Mouse (Mus musculus): Measurements from ENCODE around the gene Nrf1. TPM values are rescaled to one million over a fixed set of nuclear protein-coding genes. Genes with fewer than 3 reads are reported as not detected.

Nrf1 gene
- 46.5 and 49.8 TPM in 2 replicates for polyA plus RNA-seq (2015; fragmentation: Nextera tagmentation; extraction: Ambion mirVana)

- ATAC-seq (ENCODE audit: insufficient read depth, low FRiP score, low read depth): peak; percentile 93
- Histone ChIP-seq H3K27me3 (replicated peaks) (no peaks in the 10 kb centered on the region), H3K4me3 (replicated peaks) (peak within 1 kb of the TSS; percentile 99), H3K4me1 (no peaks in the 10 kb centered on the region; the same call in 1 of the 2 replicates), H3K9me3 (no peaks in the 10 kb centered on the region), H3K36me3 (no peaks in the 10 kb centered on the region), H3K9ac (peak within 1 kb of the TSS; percentile 100), H3K27ac (peak within 1 kb of the TSS; percentile 100), H3K4me2 (peak within 1 kb of the TSS; percentile 63)
- under 1% methylated on average over 73 of the region's 78 CpGs for WGBS
Observed at GRCm38 (mm10) chr6:30047271-30048162, at the start of gene Nrf1. Gene Nrf1 (plus strand): TSS chr6:30047988.

GRCm38 (mm10) chr6:29998140-29998539 lies 49.6 kb upstream of the Nrf1 start:
- ATAC-seq (ENCODE audit: insufficient read depth, low FRiP score, low read depth): no peak
- no peak overlapping the region for H3K4me3 ChIP-seq (replicated peaks)
- H3K4me1 ChIP-seq: no peaks in the 10 kb centered on the region
- no peaks in the 10 kb centered on the region for H3K36me3 ChIP-seq
- no peaks in the 10 kb centered on the region for H3K9me3 ChIP-seq
- H3K27me3 ChIP-seq (replicated peaks): no peaks in the 10 kb centered on the region
- H3K9ac ChIP-seq: no peak overlapping the region
- 70% methylated on average over 9 of the region's 9 CpGs for WGBS
- no peak overlapping the region for H3K27ac ChIP-seq
- no peak overlapping the region for H3K4me2 ChIP-seq

- H3K9ac ChIP-seq: no peak overlapping the region
- no peak overlapping the region for H3K4me2 ChIP-seq
- 62% methylated on average over 4 of the region's 4 CpGs for WGBS
- no peaks in the 10 kb centered on the region for H3K9me3 ChIP-seq
- no peaks in the 10 kb centered on the region for H3K4me1 ChIP-seq
- H3K36me3 ChIP-seq: no peaks in the 10 kb centered on the region
- ATAC-seq (ENCODE audit: insufficient read depth, low FRiP score, low read depth): no peak
- H3K4me3 ChIP-seq (replicated peaks): no peak overlapping the region
- no peaks in the 10 kb centered on the region for H3K27me3 ChIP-seq (replicated peaks)
- H3K27ac ChIP-seq: no peak overlapping the region
Observed at GRCm38 (mm10) chr6:29998771-29999170, 49.0 kb upstream of the Nrf1 start.

GRCm38 (mm10) chr6:30002628-30003027 lies 45.2 kb upstream of the Nrf1 start:
- ATAC-seq (ENCODE audit: insufficient read depth, low FRiP score, low read depth): no peak
- no peak overlapping the region for H3K4me2 ChIP-seq
- H3K9me3 ChIP-seq: no peaks in the 10 kb centered on the region
- H3K36me3 ChIP-seq: no peaks in the 10 kb centered on the region
- no peaks in the 10 kb centered on the region for H3K4me1 ChIP-seq
- 66% methylated on average over 9 of the region's 9 CpGs for WGBS
- no peak overlapping the region for H3K4me3 ChIP-seq (replicated peaks)
- no peak overlapping the region for H3K9ac ChIP-seq
- H3K27me3 ChIP-seq (replicated peaks): no peaks in the 10 kb centered on the region
- no peak overlapping the region for H3K27ac ChIP-seq

- ATAC-seq (ENCODE audit: insufficient read depth, low FRiP score, low read depth): no peak
- Histone ChIP-seq H3K36me3 (no peaks in the 10 kb centered on the region), H3K27me3 (replicated peaks) (no peaks in the 10 kb centered on the region), H3K9me3 (no peaks in the 10 kb centered on the region), H3K9ac (no peak overlapping the region), H3K4me3 (replicated peaks) (no peak overlapping the region), H3K4me2 (no peak overlapping the region), H3K27ac (no peak overlapping the region), H3K4me1 (no peaks in the 10 kb centered on the region)
- 67% methylated on average over 1 of the region's 1 CpGs for WGBS
Observed at GRCm38 (mm10) chr6:30005851-30006250, 41.9 kb upstream of the Nrf1 start.

GRCm38 (mm10) chr6:30009204-30009603 lies 38.6 kb upstream of the Nrf1 start:
- ATAC-seq (ENCODE audit: insufficient read depth, low FRiP score, low read depth): no peak
- Histone ChIP-seq H3K9ac (no peak overlapping the region), H3K27me3 (replicated peaks) (no peaks in the 10 kb centered on the region), H3K4me3 (replicated peaks) (no peak overlapping the region), H3K4me2 (no peak overlapping the region), H3K27ac (no peak overlapping the region), H3K9me3 (no peaks in the 10 kb centered on the region), H3K36me3 (no peaks in the 10 kb centered on the region), H3K4me1 (no peaks in the 10 kb centered on the region)
- 74% methylated on average over 7 of the region's 7 CpGs for WGBS

GRCm38 (mm10) chr6:30013520-30013919 lies 34.3 kb upstream of the Nrf1 start:
- H3K4me3 ChIP-seq (replicated peaks): no peak overlapping the region

GRCm38 (mm10) chr6:30014187-30014864 lies 33.5 kb upstream of the Nrf1 start:
- H3K9me3 ChIP-seq: no peaks in the 10 kb centered on the region
- WGBS: 70% methylated on average over 5 of the region's 5 CpGs
- no peak overlapping the region for H3K9ac ChIP-seq
- no peaks in the 10 kb centered on the region for H3K4me1 ChIP-seq
- no peak for ATAC-seq (ENCODE audit: insufficient read depth, low FRiP score, low read depth)
- no peaks in the 10 kb centered on the region for H3K27me3 ChIP-seq (replicated peaks)
- H3K27ac ChIP-seq: no peak overlapping the region
- no peak overlapping the region for H3K4me3 ChIP-seq (replicated peaks)
- no peak overlapping the region for H3K4me2 ChIP-seq
- H3K36me3 ChIP-seq: no peaks in the 10 kb centered on the region

More at GRCm38 (mm10) chr6:30013520-30013919, 34.3 kb upstream of the Nrf1 start:
- Histone ChIP-seq H3K27me3 (replicated peaks) (no peaks in the 10 kb centered on the region), H3K36me3 (no peaks in the 10 kb centered on the region), H3K27ac (no peak overlapping the region), H3K4me1 (no peaks in the 10 kb centered on the region), H3K9ac (no peak overlapping the region), H3K4me2 (no peak overlapping the region), H3K9me3 (no peaks in the 10 kb centered on the region)
- 30% methylated on average over 2 of the region's 2 CpGs for WGBS
- no peak for ATAC-seq (ENCODE audit: insufficient read depth, low FRiP score, low read depth)

GRCm38 (mm10) chr6:30021241-30021640 lies 26.5 kb upstream of the Nrf1 start:
- Histone ChIP-seq H3K9ac (no peak overlapping the region), H3K9me3 (no peaks in the 10 kb centered on the region), H3K36me3 (no peaks in the 10 kb centered on the region), H3K27ac (no peak overlapping the region), H3K4me3 (replicated peaks) (no peak overlapping the region), H3K4me1 (no peaks in the 10 kb centered on the region), H3K27me3 (replicated peaks) (no peaks in the 10 kb centered on the region), H3K4me2 (no peak overlapping the region)
- ATAC-seq (ENCODE audit: insufficient read depth, low FRiP score, low read depth): no peak
- whole genome bisulfite sequencing: 89% methylated on average over 1 of the region's 1 CpGs

GRCm38 (mm10) chr6:30021656-30022055 lies 26.1 kb upstream of the Nrf1 start:
- Histone ChIP-seq H3K9me3 (no peaks in the 10 kb centered on the region), H3K4me3 (replicated peaks) (no peak overlapping the region), H3K9ac (no peak overlapping the region), H3K36me3 (no peaks in the 10 kb centered on the region), H3K27ac (no peak overlapping the region), H3K27me3 (replicated peaks) (no peaks in the 10 kb centered on the region), H3K4me1 (no peaks in the 10 kb centered on the region), H3K4me2 (no peak overlapping the region)
- 62% methylated on average over 5 of the region's 5 CpGs for WGBS
- ATAC-seq (ENCODE audit: insufficient read depth, low FRiP score, low read depth): no peak

GRCm38 (mm10) chr6:30026799-30027198 lies 21.0 kb upstream of the Nrf1 start:
- ATAC-seq (ENCODE audit: insufficient read depth, low FRiP score, low read depth): peak; percentile 66
- Histone ChIP-seq H3K9me3 (no peaks in the 10 kb centered on the region), H3K4me3 (replicated peaks) (no peak overlapping the region), H3K27me3 (replicated peaks) (no peaks in the 10 kb centered on the region), H3K4me2 (no peak overlapping the region), H3K36me3 (no peaks in the 10 kb centered on the region), H3K9ac (no peak overlapping the region), H3K27ac (no peak overlapping the region), H3K4me1 (no peaks in the 10 kb centered on the region)
- 35% methylated on average over 10 of the region's 10 CpGs for WGBS

- 78% methylated on average over 4 of the region's 4 CpGs for WGBS
- H3K9me3 ChIP-seq: no peaks in the 10 kb centered on the region
- no peak overlapping the region for H3K4me3 ChIP-seq (replicated peaks)
- H3K36me3 ChIP-seq: no peaks in the 10 kb centered on the region
- no peak overlapping the region for H3K4me2 ChIP-seq
- H3K27me3 ChIP-seq (replicated peaks): no peaks in the 10 kb centered on the region
- H3K27ac ChIP-seq: no peak overlapping the region
- ATAC-seq (ENCODE audit: insufficient read depth, low FRiP score, low read depth): no peak
- H3K9ac ChIP-seq: no peak overlapping the region
- H3K4me1 ChIP-seq: no peaks in the 10 kb centered on the region
Observed at GRCm38 (mm10) chr6:30028358-30028757, 19.4 kb upstream of the Nrf1 start.

All from stomach, embryonic 15.5 days (tissue).